In the genomic region with DNA sequence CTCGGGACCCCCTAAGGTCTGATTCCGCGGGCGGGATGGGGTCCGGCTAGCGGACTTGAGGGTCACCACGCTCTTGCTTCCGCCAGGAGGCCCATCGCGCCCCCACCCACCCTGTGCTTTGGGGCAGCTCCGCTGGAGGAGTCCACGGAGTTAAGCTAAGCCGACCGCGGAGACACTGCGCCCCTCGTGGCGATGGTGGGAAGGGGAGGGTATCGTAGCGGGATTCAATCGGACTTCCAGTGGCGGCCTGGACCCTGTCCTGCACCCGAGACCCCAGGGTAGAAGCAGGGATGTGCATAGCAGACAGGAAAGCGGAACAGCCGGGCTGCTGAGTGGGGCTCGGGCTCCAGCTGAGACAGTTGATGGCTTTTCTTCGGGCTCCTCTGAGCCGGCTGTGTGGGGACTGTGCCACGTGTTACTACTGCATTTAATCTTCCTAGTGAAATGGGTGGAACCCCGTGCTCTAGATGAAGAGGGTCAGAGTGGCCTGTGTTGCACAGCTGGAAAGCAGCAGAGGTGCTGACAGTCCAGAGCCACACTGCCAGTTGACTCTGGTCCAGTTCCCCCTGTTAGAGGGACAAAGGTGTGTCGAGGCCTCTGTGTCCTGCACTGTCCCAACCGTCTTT, we compare ENCODE assay signal across 7 mouse cellular contexts. TPM values are rescaled to one million over a fixed set of nuclear protein-coding genes. Genes with fewer than 3 reads are reported as not detected.
DNase-seq lines count a peak whose midpoint lies in the region; ATAC-seq and TF ChIP-seq lines count a peak whose summit lies in the region.

No protein-coding gene starts in this region.

- H3K9ac ChIP-seq in embryonic facial prominence, embryonic 11.5 days (replicated peaks; ENCODE audit: low read length) = peak overlapping the region; percentile 67
- H3K9ac ChIP-seq in midbrain, postnatal 0 days (replicated peaks; ENCODE audit: low read length, poor library complexity, severe bottlenecking) = peak overlapping the region; percentile 62
- H3K9ac ChIP-seq in stomach, embryonic 16.5 days (ENCODE audit: low read length) = peak overlapping the region; percentile 71

- peaks cover 24% of the 10 kb centered on the region for H3K27me3 ChIP-seq in embryonic facial prominence, embryonic 11.5 days (ENCODE audit: control insufficient read depth, insufficient read depth, low read length)
- peaks cover 32% of the 10 kb centered on the region for H3K27me3 ChIP-seq in midbrain, postnatal 0 days (ENCODE audit: insufficient read depth, low read length)
- peaks cover 36% of the 10 kb centered on the region for H3K27me3 ChIP-seq in stomach, embryonic 16.5 days (ENCODE audit: control insufficient read depth, insufficient read depth, low read length)

- peak; percentile 24 to 39 for DNase-seq in adrenal gland, postnatal 4 days (ENCODE audit: low spot score in 2 of 2)
- peak; percentile 90 for DNase-seq in embryonic facial prominence, embryonic 11.5 days (ENCODE audit: low spot score)
- DNase-seq in heart, adult 8-10 months (ENCODE audit: low spot score) = peak; percentile 57
- peak; percentile 52 for DNase-seq in kidney, adult 9 months
- peak; percentile 54 for DNase-seq in liver
- DNase-seq in midbrain, postnatal 0 days (ENCODE audit: low spot score) = peak; percentile 62

- peak; percentile 84 for TF ChIP-seq CTCF in midbrain, postnatal 0 days (IDR thresholded peaks at IDR 0.05)

- H3K4me3 ChIP-seq in embryonic facial prominence, embryonic 11.5 days (ENCODE audit: low read depth, low read length) = peak overlapping the region; percentile 55
- H3K4me3 ChIP-seq in midbrain, postnatal 0 days (ENCODE audit: low read depth, low read length) = peak overlapping the region; percentile 56
- peak overlapping the region; percentile 60 for H3K4me3 ChIP-seq in stomach, embryonic 16.5 days (replicated peaks; ENCODE audit: low read length)

- H3K4me2 ChIP-seq in embryonic facial prominence, embryonic 11.5 days (ENCODE audit: low read depth, low read length) = peak overlapping the region; percentile 98
- peak overlapping the region; percentile 97 for H3K4me2 ChIP-seq in midbrain, postnatal 0 days (ENCODE audit: low read depth, low read length, poor library complexity, severe bottlenecking)
- H3K4me2 ChIP-seq in stomach, embryonic 16.5 days (ENCODE audit: low read depth, low read length) = peak overlapping the region; percentile 96

- H3K27ac ChIP-seq in embryonic facial prominence, embryonic 11.5 days (replicated peaks; ENCODE audit: low read depth, low read length) = no peak overlapping the region
- no peak overlapping the region for H3K27ac ChIP-seq in midbrain, postnatal 0 days (ENCODE audit: low read depth, low read length)
- H3K27ac ChIP-seq in stomach, embryonic 16.5 days (ENCODE audit: low read length) = no peak overlapping the region

- peaks cover 2% of the 10 kb centered on the region; the same call in 1 of the 2 replicates for H3K4me1 ChIP-seq in embryonic facial prominence, embryonic 11.5 days (ENCODE audit: control insufficient read depth, insufficient read depth, low read length)
- H3K4me1 ChIP-seq in midbrain, postnatal 0 days (ENCODE audit: insufficient read depth, low read length) = no peaks in the 10 kb centered on the region
- H3K4me1 ChIP-seq in stomach, embryonic 16.5 days (ENCODE audit: control insufficient read depth, insufficient read depth, low read length) = peaks cover 11% of the 10 kb centered on the region

- 6% methylated on average over 32 of the region's 32 CpGs for WGBS in embryonic facial prominence, embryonic 11.5 days
- 3% methylated on average over 31 of the region's 32 CpGs for WGBS in midbrain, postnatal 0 days
- 4% methylated on average over 32 of the region's 32 CpGs for WGBS in stomach, embryonic 16.5 days

- no peaks in the 10 kb centered on the region for H3K36me3 ChIP-seq in embryonic facial prominence, embryonic 11.5 days (replicated peaks; ENCODE audit: control insufficient read depth, insufficient read depth, low read depth, low read length)
- no peaks in the 10 kb centered on the region for H3K36me3 ChIP-seq in midbrain, postnatal 0 days (ENCODE audit: insufficient read depth, low read length)
- no peaks in the 10 kb centered on the region for H3K36me3 ChIP-seq in stomach, embryonic 16.5 days (ENCODE audit: control insufficient read depth, insufficient read depth, low read length)

- peak; percentile 58 for ATAC-seq in embryonic facial prominence, embryonic 11.5 days (replicated peaks; ENCODE audit: insufficient number of reproducible peaks, low FRiP score, low TSS enrichment, low read depth)
- peak; percentile 58; the same call in 1 of the 2 replicates for ATAC-seq in midbrain, postnatal 0 days (ENCODE audit: low FRiP score)
- peak; percentile 63; the same call in 1 of the 2 replicates for ATAC-seq in stomach, embryonic 16.5 days (ENCODE audit: insufficient read depth, low FRiP score)

- H3K9me3 ChIP-seq in embryonic facial prominence, embryonic 11.5 days (replicated peaks; ENCODE audit: control insufficient read depth, low read length) = no peaks in the 10 kb centered on the region
- H3K9me3 ChIP-seq in midbrain, postnatal 0 days (ENCODE audit: low read length) = no peaks in the 10 kb centered on the region
- no peaks in the 10 kb centered on the region for H3K9me3 ChIP-seq in stomach, embryonic 16.5 days (replicated peaks; ENCODE audit: control insufficient read depth, low read length)

RNA-seq across cellular contexts. Expression of a gene that starts 51.1 kb away (rescaled TPM):
- total RNA-seq in adrenal gland, postnatal 4 days (2021) = 10 to 100 TPM; 32.9 to 42.5 TPM
- polyA plus RNA-seq in embryonic facial prominence, embryonic 11.5 days (2014; fragmentation: Nextera tagmentation; extraction: Ambion mirVana) = 1.5 and 1.8 TPM in 2 replicates
- 10 to 100 TPM; 18.1 to 23.2 (median 21.3) TPM for total RNA-seq in heart, adult 8-10 months (2022)
- total RNA-seq in midbrain, postnatal 0 days (2014; rRNA removed) = 19.6 and 28.6 TPM in 2 replicates
- polyA plus RNA-seq in midbrain, postnatal 0 days (2015; fragmentation: Nextera tagmentation; extraction: Ambion mirVana) = 1.2 TPM in 2 replicates
- polyA plus RNA-seq in stomach, embryonic 16.5 days (2015; fragmentation: Nextera tagmentation; extraction: Ambion mirVana) = 2.0 and 2.1 TPM in 2 replicates

Comparison
In these comparisons a context has a peak if more than half of its experiments do, and no peak if none do; other contexts are left out.
1. DNase-seq: peak in every context shown above with its lines; median percentile 90 in embryonic facial prominence, embryonic 11.5 days; 62 in midbrain, postnatal 0 days; 57 in heart, adult 8-10 months; 54 in liver; 52 in kidney, adult 9 months; 32 in adrenal gland, postnatal 4 days.